Mouse (Mus musculus): ENCODE measurements at regions not wholly inside any gene's neighbourhood (a gene's known extent, or its start where the extent isn't known, plus 50 kb on each side); places are given as distances from the start of the nearest gene placed in this dataset.
A peak's percentile ranks its signal among the peaks of the same experiment; 100 is the strongest.

DNA sequence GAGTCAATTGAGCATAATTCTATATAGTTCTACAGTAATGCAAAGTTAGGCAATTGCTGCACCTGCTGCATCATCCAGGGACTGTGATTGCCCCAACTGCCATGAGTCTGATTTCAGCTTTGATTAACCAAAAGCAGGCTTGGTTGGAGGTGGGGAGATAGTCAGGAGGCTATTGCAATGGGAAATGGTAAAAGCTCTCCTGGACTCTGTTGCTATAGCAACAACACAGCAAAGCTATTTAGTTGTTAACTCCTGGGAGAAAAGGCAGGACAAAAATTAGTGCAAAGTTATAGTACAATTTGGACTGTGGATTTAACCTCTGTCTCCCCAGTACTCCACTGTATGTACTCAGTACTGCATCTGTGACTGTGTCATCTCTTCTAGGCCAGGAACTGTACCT is 51.7 kb upstream of the Rasgrf1 start:
- DNase-seq, result no peak

DNA sequence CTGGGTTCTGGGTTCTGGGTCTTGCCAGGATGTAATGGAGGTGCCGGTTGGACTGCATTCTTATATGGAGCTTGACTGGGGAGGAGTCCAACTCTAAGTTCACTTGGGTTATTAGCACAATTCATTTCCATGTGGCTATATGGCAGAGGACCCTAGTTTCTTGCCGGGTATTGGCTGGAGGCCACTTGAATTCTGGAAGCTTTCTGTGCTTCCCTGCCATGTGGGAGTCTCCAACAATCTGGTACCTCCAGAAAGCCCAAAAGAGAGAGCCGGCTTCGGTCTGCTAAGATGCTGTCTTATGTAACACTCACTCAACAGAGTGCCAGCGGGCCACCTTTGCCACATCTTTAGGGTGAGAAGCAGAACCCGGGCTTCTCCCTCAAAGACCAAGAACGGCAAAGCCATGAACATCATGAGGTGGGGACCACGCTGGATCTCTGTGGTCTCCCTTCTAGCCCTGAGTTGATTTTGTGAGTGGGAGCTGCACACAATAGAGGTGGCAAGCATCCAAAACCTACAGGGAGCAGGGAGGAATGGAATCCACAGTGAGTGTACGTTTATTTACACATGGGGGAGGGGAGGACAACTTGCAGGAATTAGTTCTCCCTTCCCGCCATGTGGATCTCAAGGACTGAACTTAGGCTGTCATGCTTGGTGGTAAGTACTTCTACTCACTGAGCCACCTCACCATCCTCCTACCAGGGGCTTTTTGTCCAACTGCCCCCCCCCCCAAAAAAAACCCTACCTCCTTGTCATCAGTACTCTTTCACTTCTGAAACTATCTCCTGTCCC is 59.0 kb upstream of the Rasgrf1 start:
- DNase-seq, result no peak

DNA sequence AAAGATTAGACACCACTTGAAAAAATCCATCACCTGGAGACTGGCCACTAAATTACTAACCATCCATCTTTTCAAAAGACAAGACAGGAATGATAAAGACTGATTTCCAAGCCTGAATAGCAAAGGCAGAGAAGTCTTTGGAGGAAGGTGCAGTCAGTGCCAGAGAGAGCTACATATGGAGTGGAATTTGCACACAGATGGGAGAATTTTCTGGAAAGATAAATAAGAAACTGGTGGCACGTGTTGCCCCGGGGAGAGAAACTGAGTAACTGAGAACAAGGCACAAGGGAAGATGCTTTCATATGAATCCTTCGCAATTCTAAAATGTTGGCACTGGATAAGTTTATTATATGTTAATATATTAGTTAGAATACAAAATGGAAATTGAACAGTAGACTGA is 59.8 kb upstream of the Rasgrf1 start:
- DNase-seq, result no peak

DNA sequence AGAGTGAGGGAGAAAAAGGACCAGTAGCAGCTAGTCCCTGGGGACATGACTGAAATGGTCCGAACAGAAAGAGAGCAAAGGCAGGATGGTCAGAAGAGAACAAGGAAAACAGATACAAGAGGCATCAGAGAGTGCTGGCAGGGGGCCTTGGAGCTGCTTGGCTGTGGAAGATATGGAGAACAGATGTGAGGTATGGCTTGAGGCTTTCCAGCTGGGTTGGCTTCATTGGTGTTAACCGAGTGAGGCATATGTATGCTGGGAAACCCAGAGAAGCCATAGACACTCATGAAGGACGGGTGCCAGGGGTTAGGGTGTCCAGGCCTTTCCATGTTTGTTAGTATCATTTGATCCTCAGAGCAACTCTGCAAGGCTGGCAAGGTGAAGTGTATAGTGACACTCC is 61.1 kb upstream of the Rasgrf1 start:
- DNase-seq, result no peak

DNA sequence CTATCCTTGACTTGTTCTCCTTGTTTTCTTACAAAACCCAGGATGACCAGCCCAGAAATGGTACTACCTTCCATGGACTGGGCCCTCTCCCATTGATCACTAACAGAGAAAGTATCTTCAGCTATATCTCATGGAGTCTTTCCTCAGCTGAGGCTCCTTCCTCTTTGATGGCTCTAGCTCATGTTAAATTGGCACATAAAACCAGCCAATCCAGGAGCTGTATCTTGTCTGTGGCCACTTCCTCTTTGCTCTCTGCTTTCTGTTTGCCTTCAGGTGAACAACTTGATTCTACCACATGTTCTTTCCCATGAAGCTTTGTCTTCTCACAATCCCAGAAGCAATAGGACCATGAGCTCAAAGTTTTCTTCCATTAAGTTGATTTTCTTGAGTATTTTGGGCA is 62.7 kb upstream of the Rasgrf1 start:
- DNase-seq, result no peak

DNA sequence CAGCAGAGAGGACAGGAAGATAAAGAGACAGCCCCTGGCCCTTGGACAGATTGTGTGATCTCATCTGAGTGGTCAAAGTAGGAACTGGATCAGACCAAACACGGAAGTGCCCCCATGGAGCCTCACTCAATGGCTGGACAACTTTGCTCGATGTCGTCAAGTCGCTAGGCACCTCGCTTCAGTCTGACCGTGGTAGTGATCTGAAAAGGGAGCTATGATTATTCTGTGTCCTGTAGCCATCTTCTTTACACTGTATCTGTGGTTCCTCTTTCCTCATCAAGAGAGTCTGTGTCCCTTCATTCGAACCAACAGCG is 67.0 kb upstream of the Rasgrf1 start:
- DNase-seq, result no peak

DNA sequence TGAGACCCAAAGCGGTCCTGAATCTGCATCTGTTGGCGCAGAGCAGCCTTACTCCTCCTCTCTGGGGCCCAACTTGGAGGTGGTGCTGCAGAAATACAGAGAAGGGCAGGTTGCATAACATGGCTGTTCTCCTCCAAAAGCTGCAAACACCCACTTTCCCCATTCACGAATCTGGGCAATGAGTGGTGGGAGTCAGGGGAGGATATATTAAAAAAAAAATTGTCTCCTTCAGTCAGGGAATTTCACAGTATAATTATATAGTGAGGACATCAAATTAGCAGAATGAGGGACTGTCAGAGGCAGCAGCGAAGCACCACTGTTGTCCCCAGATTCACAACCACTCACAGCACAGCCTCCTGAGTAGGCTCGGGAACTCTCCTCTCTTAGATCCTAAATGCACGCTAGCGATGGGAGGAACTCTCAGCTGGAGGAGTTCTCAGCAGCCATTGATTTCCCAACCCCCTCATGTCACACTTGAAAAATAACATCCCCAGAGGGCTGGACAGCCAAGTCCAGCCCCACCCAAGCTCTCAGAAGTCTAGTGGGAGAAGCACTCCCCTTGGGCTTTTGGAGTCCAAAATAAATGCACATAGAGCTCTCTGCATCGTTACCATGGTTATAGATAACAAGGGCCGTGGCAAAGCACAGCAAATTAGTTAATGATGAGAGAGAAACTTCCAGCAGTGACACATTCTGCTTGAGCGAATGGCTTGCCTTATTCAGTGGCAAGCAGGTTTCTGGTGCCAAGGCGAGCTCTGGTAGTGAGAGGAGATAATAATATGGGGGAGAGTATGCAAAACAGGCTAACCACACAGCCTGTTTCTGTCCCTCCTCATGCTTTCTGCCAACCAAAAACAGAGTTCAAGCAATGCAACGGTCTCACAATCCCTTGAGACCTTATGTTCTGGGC is 67.6 kb upstream of the Rasgrf1 start:
- no peak for DNase-seq

DNA sequence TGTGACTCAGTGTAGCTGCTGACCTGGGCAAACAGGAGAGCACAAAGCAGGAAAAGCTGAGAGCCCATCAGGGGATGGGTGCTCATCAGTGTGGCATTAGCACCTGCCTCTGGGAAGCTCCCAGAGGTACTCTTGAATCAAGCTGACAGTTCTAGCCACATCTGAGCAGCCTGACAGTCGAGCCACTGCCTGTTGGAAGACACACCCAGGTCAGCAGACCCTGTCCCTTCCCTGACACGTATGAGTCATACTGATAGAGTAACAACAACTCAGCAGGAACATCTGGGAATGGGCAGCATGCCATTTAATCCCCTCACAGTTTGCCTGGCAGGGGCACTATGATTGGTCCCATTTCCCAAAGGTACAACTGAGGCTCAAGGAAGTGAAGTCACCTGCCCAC is 68.3 kb upstream of the Rasgrf1 start:
- no peak for DNase-seq

DNA sequence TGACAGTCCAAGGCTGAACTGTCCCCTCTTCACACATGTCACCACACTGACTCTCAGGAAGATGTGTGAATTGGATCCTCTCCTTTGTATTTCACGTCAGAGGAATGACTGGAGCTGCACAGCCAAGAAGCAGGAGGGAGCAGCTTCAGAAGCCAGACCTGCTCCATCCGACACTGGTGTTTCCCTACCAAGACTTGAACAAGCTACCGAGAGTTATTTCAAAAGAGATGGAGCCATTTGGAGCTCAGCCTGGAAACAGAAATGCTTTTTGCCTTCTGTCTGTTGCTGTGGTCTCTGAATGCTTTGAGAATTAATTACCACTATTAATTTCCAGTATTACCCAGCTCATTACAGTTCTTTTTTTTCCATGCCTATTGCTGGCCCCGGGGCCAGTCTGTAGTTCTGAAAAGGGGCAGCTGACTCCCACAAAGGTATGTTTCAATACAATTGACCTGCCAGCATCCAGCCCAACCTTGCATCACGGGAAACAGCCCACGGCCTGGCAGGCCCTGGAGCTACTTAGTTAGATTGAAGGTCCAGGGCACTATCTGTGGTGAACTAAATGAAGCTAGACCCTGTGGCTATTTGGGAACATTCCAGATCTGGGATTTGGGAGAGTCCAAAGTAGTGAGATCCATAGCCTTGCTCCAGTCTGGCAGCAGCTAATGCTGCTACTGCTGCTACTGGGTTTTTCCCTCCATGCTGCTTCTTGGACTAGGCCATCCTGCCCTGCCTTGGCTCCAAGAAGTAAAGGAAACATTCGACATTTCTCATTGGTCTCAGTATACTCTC is 73.1 kb upstream of the Rasgrf1 start:
- no peak for DNase-seq

DNA sequence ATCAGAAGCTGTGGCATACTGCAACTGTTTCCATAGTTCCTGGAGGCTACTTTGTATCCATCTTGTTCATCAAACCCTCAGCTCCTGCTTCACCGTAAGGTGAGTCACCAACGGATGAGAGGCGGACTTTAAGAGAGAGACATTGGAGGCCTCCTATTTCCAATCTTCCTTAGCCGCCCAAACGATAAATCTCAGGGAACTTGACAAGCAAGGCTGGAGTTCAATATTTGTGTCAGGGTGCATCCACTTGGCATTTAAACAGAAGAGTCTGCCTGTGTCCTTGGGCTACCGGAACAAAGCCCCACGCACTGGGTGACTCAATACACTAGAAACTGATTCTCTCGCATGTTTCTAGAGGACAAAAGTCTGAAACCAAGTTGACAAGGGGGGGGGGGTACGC is 76.1 kb upstream of the Rasgrf1 start:
- DNase-seq, result no peak

DNA sequence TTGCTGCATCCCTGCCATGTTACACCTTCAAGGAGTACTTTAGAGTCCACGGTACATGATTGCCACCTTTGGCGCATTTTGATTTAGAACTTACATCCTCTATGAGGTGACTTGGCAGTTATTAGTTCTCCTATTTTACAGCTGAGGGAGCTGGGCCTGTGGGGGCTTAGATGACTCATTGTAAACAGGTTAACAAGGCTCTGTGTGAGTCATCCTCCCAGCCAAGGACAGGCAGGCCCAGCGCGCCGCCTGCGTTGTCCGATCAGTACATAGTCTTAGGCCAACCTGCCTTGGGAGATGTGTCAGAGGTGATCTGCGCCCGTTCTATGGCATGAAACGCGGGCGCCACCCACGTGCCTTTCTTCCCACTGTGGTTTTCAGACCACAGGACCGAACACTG is 77.9 kb upstream of the Rasgrf1 start:
- no peak for DNase-seq

DNA sequence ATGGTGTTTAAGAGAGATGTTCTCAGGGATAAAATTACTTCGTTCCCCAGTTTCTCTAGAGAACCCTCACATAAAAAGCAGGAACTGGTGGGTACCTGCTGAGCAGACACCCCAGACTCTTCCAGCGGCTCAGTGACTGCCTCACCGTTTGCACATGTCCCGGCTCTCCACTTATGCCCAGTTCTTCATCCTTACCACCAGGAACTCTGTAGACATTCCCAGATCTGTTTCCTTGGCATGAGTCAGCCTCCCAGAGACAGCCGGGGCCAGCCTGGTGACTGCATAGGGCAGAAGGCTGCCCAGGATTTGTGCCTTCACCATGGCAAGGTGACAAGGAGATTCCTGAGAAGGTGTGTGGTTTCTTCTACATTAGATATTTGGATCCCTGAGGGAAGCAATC is 81.6 kb upstream of the Rasgrf1 start:
- no peak for DNase-seq

DNA sequence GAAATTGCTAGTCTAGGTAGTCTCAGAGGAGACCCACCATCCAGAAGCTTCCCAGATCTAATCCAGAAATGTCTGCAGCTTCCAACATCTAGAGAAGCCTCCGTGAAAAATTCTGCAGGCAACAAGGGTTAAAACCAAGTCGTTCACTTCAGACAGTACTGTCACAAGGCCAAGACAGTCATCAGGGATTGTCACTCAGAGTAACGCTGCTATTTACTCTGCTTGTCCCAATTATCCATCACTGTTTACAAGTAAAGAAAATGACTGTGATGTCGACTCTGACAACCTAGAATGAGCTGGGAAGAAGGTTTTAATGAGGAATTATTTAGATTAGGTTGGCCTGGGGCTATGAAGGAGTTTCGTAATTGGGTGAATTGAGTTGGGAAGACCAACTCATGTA is 82.1 kb upstream of the Rasgrf1 start:
- DNase-seq, result no peak

DNA sequence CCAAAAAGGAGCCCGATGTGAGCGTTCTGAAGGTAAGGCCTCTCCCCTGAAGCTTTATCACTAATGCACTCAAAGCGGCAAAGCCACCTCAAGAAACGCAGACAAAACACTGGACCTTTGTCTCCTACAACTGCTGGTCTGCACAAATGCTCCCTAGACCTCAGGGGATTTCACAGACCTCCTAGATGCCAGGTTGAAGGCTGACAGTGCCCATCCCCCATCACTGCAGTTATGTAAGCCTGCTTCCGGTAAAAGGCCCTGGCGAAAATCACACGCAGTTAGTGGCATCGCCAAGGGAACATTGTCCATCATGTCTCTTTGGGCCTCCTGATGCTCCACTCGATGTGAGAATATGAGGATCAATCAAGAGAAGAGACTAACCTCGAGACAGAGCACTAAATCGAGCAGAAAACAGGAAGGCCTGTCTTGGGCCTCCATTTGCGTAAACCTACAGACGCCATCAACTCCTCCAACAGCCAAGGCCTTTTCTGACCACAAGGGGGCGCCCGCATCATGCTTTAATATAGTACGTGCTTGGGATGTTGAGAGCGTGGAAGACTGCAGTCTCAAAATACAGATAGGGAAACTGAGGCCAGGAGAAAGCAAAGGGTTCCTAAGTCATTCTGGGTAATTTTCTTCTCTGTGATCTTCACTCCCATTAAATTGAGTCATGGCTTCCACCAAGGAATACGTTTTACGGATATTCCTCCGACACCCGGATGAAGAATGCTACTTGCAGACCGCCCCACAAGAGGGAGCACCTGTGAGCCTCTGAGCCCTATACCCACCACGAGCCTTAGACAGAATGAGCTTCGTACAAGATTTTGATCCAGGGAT is 82.8 kb upstream of the Rasgrf1 start:
- DNase-seq, result peak; percentile 92

DNA sequence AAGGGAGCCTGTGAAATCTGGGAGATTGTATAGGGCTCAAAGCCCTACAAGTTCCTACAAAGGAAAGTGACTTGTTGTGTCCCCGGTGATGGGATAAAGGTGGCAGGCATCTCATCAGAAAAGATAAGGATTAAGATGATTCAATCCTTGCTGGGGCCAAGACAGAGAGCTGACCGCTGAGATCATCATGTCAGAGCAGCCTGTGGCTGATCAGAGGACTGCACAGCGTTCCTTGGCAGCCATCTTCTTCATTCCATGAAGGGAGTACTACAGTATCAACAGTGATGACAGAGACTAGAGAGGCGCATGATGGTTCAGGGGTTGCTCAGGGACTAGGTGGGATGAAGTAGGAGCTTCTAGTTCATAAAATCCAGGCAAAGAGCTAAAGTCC is 83.6 kb upstream of the Ankrd34c start:
- no peak for DNase-seq

DNA sequence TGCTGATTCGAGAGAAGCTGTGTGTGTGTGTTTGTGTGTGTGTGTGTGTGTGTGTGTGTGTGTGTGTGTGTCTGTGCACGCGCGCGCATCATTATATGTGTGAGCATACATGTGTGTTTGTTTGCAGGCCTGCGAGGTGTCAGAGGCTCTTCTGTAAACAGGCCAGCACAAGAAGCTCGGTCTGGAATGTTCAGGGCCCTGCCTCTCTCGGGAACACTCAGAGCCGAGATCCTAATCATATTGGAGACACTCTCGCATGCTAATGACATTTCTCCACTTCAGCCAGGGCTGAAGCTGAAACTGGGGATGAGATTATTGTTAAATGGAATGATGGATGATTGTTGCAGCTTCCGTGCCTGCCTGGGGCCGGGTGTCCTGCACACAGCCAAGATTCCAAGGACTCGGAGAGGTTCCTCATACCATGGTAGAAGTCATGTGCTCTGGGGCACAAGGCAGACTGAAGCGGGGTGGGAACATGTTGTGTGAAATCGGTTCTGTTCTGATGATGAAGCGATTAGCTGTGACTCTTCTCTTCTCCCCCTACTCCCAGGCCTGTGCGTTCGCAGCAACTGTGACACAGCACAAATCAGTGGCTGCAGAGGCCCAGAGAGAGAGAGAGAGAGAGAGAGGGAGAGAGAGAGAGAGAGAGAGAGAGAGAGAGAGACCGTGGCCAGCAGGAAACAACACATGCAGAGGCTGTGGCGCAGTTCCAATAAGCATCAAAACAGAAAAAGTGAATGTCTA is 83.0 kb upstream of the Ankrd34c start:
- no peak for DNase-seq

DNA sequence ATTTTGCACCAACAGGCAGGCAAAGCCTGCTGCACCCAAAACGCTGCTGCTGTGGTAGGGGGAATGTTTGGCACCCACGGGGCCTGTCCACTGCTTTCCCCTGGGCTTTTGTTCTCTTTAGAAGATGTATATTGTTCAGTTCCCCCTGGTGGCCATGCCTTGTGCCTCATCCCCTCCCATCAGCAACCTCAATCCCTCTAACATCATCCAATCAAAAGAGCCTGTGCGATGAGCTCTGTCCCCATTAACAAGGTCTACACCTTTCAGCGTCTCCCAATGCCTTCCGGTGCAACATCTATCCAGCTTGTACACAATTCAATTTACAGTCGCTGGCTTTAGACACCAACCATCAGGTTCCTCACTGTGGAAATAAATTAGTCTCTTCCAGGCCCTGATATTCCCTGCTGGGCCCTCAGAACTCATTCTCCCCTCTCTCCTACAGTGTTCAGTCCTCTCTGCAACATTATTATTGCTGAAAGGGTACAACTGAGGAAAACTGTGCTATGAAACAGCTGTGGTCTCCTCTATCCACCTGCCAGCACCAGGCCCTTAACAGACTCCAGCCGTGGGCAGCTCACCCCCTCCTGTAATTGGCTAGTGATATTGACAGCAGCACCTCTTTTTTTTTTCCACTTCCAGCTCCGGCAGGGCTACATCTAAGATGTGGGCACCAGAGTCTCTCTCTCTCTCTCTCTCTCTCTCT is 75.5 kb upstream of the Ankrd34c start:
- no peak for DNase-seq

DNA sequence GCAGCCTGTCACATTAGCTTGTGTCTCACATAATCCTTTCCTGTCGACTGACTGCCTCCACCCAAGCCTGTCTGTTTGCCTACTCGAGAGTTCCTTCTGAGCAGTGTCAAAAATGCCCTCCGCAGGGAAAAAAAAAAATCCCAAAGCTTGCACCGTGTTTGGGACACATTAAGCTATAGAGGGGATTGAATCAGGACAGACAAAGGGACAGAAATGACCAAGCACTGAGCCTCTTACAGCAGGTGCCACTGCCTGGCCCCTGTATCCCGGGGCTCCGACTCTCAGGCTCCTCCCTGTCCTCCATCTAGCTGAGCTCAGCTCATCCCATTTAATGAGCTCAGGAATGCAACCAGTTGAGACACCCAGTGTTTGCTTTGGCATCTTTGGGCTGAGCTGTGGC is 69.1 kb upstream of the Ankrd34c start:
- no peak for DNase-seq

DNA sequence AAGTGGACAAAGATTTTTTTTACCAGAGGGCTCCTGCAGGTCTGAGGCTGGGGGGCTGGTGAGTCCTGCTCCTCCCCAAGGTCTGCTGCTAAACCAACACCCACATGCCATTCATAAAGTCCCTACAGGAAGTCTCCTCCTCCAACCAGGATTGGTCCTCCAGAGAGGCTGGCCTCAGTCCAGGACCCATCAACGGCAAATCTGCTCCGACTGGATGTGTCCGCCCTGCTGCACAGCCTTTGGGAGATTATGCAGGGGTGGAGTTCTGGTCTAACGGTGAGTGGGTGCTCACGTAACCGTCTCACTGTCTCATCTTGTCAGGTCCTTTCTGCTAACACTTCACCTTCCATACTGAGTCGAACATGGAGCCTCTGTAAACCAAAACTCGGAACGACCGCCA is 64.4 kb upstream of the Ankrd34c start:
- DNase-seq, result no peak

DNA sequence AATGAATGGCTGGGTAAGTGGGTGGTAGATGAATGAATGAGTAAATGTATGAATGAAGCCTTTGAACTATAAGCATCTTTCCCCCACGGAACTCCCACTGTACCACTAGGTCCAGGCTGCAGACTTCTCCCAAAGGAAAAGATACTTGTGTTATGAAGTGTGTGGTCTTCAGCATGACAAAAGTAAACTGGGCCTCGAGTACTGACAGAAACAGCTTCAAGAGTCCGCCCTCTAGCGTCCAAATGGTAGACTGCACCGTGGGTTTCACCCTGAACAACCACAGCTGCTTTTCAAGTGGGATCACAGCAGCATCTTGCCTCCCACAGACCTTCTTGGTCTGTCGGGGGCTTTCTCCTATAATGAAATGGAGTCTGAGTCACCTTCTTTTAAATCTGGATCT is 54.7 kb upstream of the Ankrd34c start:
- DNase-seq, result peak; percentile 51

DNA sequence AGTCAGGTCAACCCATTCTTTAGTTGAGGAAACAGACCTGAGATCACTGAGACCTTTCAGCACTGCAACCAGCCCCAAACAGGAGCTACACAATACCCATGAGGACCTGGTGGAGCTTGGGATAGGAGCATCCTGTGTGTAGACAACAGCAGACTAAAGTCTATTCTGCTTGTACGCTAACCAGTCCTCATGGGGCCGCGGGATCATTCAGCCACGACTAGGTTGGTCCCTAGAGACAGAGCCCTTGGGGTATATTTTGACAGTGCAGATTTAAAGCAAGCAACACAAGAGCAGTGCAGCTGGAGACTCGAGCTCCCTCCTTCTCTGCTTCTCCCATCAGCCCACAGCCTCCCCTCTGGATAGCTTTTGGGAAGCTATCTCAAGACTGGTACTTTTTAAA is 51.7 kb upstream of the Ankrd34c start:
- DNase-seq, result no peak

Data from kidney, adult 9 months (tissue).